Mouse (Mus musculus): ENCODE measurements at regions not wholly inside any gene's neighbourhood (a gene's known extent, or its start where the extent isn't known, plus 50 kb on each side); places are given as distances from the start of the nearest gene placed in this dataset.

DNA sequence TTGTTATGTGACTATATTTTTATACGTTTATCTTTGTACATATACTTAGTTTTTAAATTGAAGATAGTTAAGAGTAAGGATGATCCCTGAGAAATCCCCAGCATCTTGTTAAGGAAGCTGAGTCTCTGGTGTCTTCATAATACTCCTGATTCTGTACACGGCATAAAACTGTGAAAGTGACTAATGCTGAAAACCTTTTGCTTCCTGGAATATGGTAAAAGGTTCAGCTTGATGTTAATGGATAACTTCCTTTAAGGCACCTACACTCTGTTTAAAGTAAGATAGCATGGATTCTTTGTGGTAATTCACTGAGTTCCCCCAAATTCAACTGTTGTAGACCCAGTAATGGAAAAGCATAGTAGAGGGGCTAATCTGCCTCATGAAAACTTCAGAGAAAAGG, 67.2 kb upstream of the Rgs1 start:
- DNase-seq = no peak

DNA sequence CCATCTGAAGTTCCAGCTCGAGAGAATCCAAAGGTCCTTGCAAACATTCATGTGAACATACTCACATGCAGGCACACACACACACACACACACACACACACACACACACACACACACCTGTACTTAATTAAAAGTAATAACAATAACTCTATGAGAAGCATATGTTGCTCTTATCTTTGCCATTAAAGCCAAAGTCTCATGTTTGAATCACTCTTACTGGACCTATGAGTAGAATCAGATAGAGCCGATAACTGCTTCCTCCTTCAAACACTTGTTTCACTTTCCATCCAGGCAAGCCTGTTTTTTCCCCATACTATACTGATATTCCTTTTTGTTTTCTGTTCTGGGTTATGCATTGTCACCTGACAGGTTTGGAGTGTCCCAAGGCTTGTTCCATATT, 65.3 kb upstream of the Rgs1 start:
- DNase-seq = no peak

DNA sequence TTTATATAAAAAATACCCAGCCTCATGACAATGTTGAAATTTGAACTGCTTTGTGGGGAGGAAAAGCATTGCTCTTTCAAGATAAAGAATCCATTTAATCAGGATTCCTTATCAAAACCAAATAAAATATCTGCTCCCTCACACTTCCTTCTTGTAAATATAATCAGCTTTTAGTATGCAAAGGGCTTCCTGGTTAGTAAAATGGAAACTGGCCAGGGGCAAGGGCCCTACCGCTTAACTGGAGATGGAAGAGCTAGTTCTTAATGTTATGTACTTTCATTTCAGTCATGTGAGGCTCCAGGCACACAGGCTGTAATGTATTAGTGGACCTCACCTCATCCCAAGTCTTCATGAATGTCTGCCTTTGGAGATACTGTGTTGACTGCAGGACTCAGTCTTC, 64.3 kb upstream of the Rgs1 start:
- DNase-seq = no peak

DNA sequence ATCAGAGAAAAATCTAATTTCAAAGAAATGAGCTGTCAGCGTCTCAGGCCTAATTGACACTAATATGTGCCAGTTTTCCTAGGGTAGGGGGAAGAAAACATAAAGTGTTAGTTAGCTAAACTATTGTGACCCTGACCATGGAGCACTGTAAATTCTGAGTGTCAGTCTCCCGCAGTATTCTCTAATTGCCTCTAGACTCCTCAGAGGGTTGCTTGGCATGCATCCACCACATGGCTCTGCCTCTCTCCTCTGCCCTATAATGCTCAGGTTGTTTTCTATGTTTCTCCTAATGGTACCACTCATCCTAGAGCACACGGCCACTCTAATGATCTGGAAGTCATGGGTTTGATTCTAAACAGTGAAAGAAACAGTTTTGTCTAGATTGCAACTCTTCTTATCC, 60.9 kb upstream of the Rgs1 start:
- no peak for DNase-seq

DNA sequence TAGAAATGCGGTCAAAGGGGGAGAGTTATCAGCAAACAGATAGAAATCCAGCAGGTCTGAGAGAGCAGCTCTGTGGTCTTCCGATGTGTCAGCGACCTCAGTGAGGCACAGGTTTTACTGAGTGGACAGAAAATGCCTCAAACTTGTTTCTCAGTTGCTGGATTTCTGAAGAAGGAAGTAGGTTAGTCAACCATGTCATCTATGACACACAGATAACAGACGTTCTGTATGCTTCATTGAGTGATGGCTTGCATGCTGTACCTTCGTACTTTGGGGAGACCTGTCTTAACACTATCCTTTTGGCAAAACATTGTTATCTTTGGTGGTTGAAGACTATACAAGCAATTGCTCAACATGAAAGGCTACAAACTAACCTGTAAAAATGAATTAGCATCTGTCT, 59.3 kb upstream of the Rgs1 start:
- no peak for DNase-seq

DNA sequence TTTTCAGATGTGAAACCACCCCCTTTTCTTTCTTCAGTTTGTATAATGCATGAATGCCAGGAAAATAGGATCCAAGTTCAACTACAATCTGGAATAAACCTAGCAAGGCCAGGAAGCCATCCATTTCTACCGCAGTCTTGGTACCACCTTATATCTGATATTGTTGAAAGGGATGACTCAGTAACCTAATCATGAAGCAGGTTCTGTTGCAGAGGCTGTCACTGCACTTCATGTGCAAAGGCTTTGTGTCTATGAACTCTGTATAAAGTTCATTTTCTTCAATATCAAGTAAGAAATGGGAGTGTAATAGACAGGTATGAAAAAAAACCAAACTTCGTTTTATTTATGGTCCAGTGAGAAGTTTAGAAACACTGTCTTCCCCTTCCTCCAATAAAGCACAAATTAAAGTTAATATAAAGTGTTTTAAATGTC, 58.8 kb upstream of the Rgs1 start:
- no peak for DNase-seq

DNA sequence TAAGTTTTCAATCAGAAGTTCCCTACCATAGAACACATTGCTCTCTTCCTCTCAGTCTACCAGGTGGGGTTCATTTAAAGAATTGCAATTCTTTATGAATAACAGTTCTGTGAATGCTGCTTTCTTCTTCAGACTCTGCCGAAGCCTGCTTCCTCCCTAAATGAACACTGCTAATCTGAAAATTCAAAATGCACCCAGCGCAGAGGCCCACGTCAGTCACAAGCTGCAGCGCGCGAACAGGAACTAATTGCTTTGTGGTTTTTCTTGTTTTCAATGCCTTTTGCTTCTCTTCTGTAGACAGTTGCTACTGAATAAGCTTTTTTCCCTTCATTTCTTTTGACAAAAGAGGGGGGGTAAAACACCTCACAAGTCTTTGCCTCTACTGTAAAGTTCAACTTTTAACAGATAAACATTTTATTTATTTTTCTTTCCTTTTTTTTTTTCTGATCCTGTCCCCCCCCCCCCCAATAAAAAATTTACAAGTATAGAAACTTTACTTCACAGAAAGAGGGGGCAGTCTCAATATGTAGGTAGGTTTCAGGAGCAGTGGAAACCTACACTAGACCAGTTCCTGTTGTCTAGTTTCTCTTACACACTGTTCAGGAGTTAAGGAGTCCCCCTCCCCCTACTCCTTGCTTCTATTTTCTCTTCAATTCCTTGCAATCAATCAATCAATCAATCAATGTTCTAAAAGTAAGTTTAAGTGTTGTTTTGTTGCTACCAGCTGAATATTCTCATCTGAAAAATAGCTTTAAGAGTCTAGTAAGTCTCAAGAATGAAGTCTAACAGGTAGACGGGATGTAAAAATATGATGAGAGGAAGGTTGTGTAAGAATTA, 58.2 kb upstream of the Rgs1 start:
- no peak for DNase-seq

DNA sequence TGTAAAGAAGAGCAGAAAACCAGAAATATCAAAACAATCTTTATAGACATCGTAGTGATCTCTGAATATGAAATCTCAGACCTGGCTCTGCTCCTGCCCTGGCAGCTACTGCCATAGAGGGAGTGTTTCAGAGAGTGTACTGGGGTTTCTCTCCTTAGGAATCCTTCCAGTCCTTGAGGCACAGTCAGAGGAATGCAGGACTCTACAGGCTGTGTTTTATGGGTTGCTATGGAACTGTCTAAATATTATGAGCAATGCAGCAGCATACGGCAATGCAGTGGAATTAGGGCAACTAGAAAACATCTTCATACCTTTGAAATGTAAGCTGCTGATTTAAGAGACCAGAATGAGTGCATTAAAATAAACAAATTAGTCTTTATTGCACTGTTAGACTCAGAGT, 57.2 kb upstream of the Rgs1 start:
- no peak for DNase-seq

DNA sequence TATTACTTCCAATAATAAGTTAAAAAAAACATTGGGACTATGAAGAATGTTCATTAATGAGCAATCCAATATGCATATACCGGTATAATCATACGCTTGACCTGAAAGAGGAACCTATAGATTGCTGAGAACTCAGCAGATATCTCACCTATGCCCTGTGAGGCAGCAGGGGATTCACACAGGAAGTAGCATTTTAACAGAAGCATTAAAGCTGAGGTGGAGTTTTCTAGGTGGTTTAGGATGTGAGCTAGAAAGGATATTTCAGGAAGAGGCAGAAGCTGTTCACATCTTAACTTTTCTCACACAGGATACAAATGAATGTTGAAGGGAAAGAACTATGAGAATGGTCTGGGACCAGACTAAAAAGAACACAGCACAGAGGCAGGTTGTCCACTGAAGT, 51.6 kb upstream of the Rgs1 start:
- DNase-seq = no peak
